Mouse (Mus musculus): ENCODE results near the gene Cacng7. TPM values are rescaled to one million over a fixed set of nuclear protein-coding genes. Genes with fewer than 3 reads are reported as not detected.

Cacng7 gene
- polyA plus RNA-seq, 1 experiment: 214 TPM

GRCm38 (mm10) chr7:3302556-3303275 lies 30.0 kb upstream of the Cacng7 start:
- TF ChIP-seq POLR2A (IDR thresholded peaks at IDR 0.05; ENCODE audit: extremely low read depth, insufficient read depth, low read length) (no peak), CTCF (IDR thresholded peaks at IDR 0.05; ENCODE audit: extremely low read depth, insufficient read depth, low read length) (peak; percentile 55; the same call in 1 of the 2 replicates)
- peak overlapping the region; percentile 57; the same call in 1 of the 2 replicates for H3K27ac ChIP-seq (ENCODE audit: insufficient read depth, low read length)
- H3K4me1 ChIP-seq (ENCODE audit: control insufficient read depth, insufficient read depth, low read length): no peaks in the 10 kb centered on the region; the same call in 1 of the 2 replicates
- H3K4me3 ChIP-seq (ENCODE audit: insufficient read depth, low read length): peak overlapping the region; percentile 94

- Histone ChIP-seq H3K27ac (ENCODE audit: insufficient read depth, low read length) (peak overlapping the region; percentile 94), H3K4me3 (ENCODE audit: insufficient read depth, low read length) (peak overlapping the region; percentile 94), H3K4me1 (ENCODE audit: control insufficient read depth, insufficient read depth, low read length) (no peaks in the 10 kb centered on the region)
- TF ChIP-seq CTCF (IDR thresholded peaks at IDR 0.05; ENCODE audit: extremely low read depth, insufficient read depth, low read length): no peak
- TF ChIP-seq POLR2A (IDR thresholded peaks at IDR 0.05; ENCODE audit: extremely low read depth, insufficient read depth, low read length): peak; percentile 46; the same call in 1 of the 2 replicates
Observed at GRCm38 (mm10) chr7:3303276-3303781, 29.4 kb upstream of the Cacng7 start.

- TF ChIP-seq POLR2A (IDR thresholded peaks at IDR 0.05; ENCODE audit: extremely low read depth, insufficient read depth, low read length) (no peak), CTCF (IDR thresholded peaks at IDR 0.05; ENCODE audit: extremely low read depth, insufficient read depth, low read length) (no peak)
- peak overlapping the region; percentile 94 for H3K27ac ChIP-seq (ENCODE audit: insufficient read depth, low read length)
- no peaks in the 10 kb centered on the region for H3K4me1 ChIP-seq (ENCODE audit: control insufficient read depth, insufficient read depth, low read length)
- H3K4me3 ChIP-seq (ENCODE audit: insufficient read depth, low read length): peak overlapping the region; percentile 94
Observed at GRCm38 (mm10) chr7:3303789-3304188, 29.0 kb upstream of the Cacng7 start.

- peak overlapping the region; percentile 94; the same call in 1 of the 2 replicates for H3K27ac ChIP-seq (ENCODE audit: insufficient read depth, low read length)
- no peaks in the 10 kb centered on the region for H3K4me1 ChIP-seq (ENCODE audit: control insufficient read depth, insufficient read depth, low read length)
- TF ChIP-seq POLR2A (IDR thresholded peaks at IDR 0.05; ENCODE audit: extremely low read depth, insufficient read depth, low read length): no peak
- TF ChIP-seq CTCF (IDR thresholded peaks at IDR 0.05; ENCODE audit: extremely low read depth, insufficient read depth, low read length): no peak
Observed at GRCm38 (mm10) chr7:3304298-3304697, 28.5 kb upstream of the Cacng7 start.

GRCm38 (mm10) chr7:3306400-3306799 lies 26.4 kb upstream of the Cacng7 start:
- H3K4me1 ChIP-seq (ENCODE audit: control insufficient read depth, insufficient read depth, low read length): no peaks in the 10 kb centered on the region
- no peak for TF ChIP-seq POLR2A (IDR thresholded peaks at IDR 0.05; ENCODE audit: extremely low read depth, insufficient read depth, low read length)
- TF ChIP-seq CTCF (IDR thresholded peaks at IDR 0.05; ENCODE audit: extremely low read depth, insufficient read depth, low read length): no peak
- H3K4me3 ChIP-seq (ENCODE audit: insufficient read depth, low read length): no peak overlapping the region
- no peak overlapping the region for H3K27ac ChIP-seq (ENCODE audit: insufficient read depth, low read length)

More at GRCm38 (mm10) chr7:3304298-3304697, 28.5 kb upstream of the Cacng7 start:
- peak overlapping the region; percentile 94 for H3K4me3 ChIP-seq (ENCODE audit: insufficient read depth, low read length)

GRCm38 (mm10) chr7:3308646-3309045 lies 24.1 kb upstream of the Cacng7 start:
- Histone ChIP-seq H3K4me1 (ENCODE audit: control insufficient read depth, insufficient read depth, low read length) (no peaks in the 10 kb centered on the region), H3K4me3 (ENCODE audit: insufficient read depth, low read length) (no peak overlapping the region), H3K27ac (ENCODE audit: insufficient read depth, low read length) (no peak overlapping the region)
- TF ChIP-seq POLR2A (IDR thresholded peaks at IDR 0.05; ENCODE audit: extremely low read depth, insufficient read depth, low read length): no peak
- TF ChIP-seq CTCF (IDR thresholded peaks at IDR 0.05; ENCODE audit: extremely low read depth, insufficient read depth, low read length): no peak

- Histone ChIP-seq H3K4me3 (ENCODE audit: insufficient read depth, low read length) (no peak overlapping the region), H3K27ac (ENCODE audit: insufficient read depth, low read length) (no peak overlapping the region), H3K4me1 (ENCODE audit: control insufficient read depth, insufficient read depth, low read length) (no peaks in the 10 kb centered on the region)
- TF ChIP-seq CTCF (IDR thresholded peaks at IDR 0.05; ENCODE audit: extremely low read depth, insufficient read depth, low read length) (no peak), POLR2A (IDR thresholded peaks at IDR 0.05; ENCODE audit: extremely low read depth, insufficient read depth, low read length) (no peak)
Observed at GRCm38 (mm10) chr7:3310233-3310632, 22.5 kb upstream of the Cacng7 start.

GRCm38 (mm10) chr7:3313571-3313970 lies 19.2 kb upstream of the Cacng7 start:
- Histone ChIP-seq H3K27ac (ENCODE audit: insufficient read depth, low read length) (no peak overlapping the region), H3K4me3 (ENCODE audit: insufficient read depth, low read length) (no peak overlapping the region), H3K4me1 (ENCODE audit: control insufficient read depth, insufficient read depth, low read length) (no peaks in the 10 kb centered on the region)
- TF ChIP-seq CTCF (IDR thresholded peaks at IDR 0.05; ENCODE audit: extremely low read depth, insufficient read depth, low read length) (no peak), POLR2A (IDR thresholded peaks at IDR 0.05; ENCODE audit: extremely low read depth, insufficient read depth, low read length) (no peak)

- Histone ChIP-seq H3K27ac (ENCODE audit: insufficient read depth, low read length) (no peak overlapping the region), H3K4me3 (ENCODE audit: insufficient read depth, low read length) (no peak overlapping the region), H3K4me1 (ENCODE audit: control insufficient read depth, insufficient read depth, low read length) (no peaks in the 10 kb centered on the region)
- TF ChIP-seq POLR2A (IDR thresholded peaks at IDR 0.05; ENCODE audit: extremely low read depth, insufficient read depth, low read length) (no peak), CTCF (IDR thresholded peaks at IDR 0.05; ENCODE audit: extremely low read depth, insufficient read depth, low read length) (no peak)
Observed at GRCm38 (mm10) chr7:3314121-3314520, 18.6 kb upstream of the Cacng7 start.

- Histone ChIP-seq H3K4me3 (ENCODE audit: insufficient read depth, low read length) (no peak overlapping the region), H3K27ac (ENCODE audit: insufficient read depth, low read length) (no peak overlapping the region), H3K4me1 (ENCODE audit: control insufficient read depth, insufficient read depth, low read length) (no peaks in the 10 kb centered on the region)
- TF ChIP-seq POLR2A (IDR thresholded peaks at IDR 0.05; ENCODE audit: extremely low read depth, insufficient read depth, low read length) (no peak), CTCF (IDR thresholded peaks at IDR 0.05; ENCODE audit: extremely low read depth, insufficient read depth, low read length) (no peak)
Observed at GRCm38 (mm10) chr7:3317704-3318103, 15.1 kb upstream of the Cacng7 start.

Data from cortical plate, adult 2 months (tissue).